Mouse (Mus musculus) neural tube, embryonic 13.5 days (tissue): ENCODE results near the gene Lemd2. TPM values are rescaled to one million over a fixed set of nuclear protein-coding genes. Genes with fewer than 3 reads are reported as not detected.

Source experiments
- ATAC-seq: fragments of 200-750 bp; cut with Nextera tagmentation; 2 replicates; pipeline ENCODE4 v1.8.0; 2017; ENCODE audit warnings: low read depth, mild to moderate bottlenecking, moderate TSS enrichment, moderate library complexity
- H3K27ac ChIP-seq: fragments of 300-500 bp; sonication (generic); replicated peaks from 2 replicates; pipeline ENCODE4 v1.5.1; 2015; ENCODE audit warnings: moderate library complexity, mild to moderate bottlenecking, inconsistent platforms
- H3K27me3 ChIP-seq: fragments of 300-500 bp; sonication (generic); 2 replicates; pipeline ENCODE4 v1.6.1; 2015; ENCODE audit warnings: mild to moderate bottlenecking, inconsistent platforms
- H3K36me3 ChIP-seq: fragments of 300-500 bp; sonication (generic); 2 replicates; pipeline ENCODE4 v1.6.1; 2015; ENCODE audit warnings: mild to moderate bottlenecking, inconsistent platforms
- H3K4me1 ChIP-seq: fragments of 300-500 bp; sonication (generic); replicated peaks from 2 replicates; pipeline ENCODE4 v1.6.1; 2015; ENCODE audit warnings: inconsistent platforms
- H3K4me2 ChIP-seq: fragments of 300-500 bp; sonication (generic); 2 replicates; pipeline ENCODE4 v1.6.1; 2015; ENCODE audit warnings: inconsistent platforms, mild to moderate bottlenecking, moderate library complexity
- H3K4me3 ChIP-seq: fragments of 300-500 bp; sonication (generic); 2 replicates; pipeline ENCODE4 v1.5.1; 2015; ENCODE audit warnings: mild to moderate bottlenecking, inconsistent platforms
- H3K9ac ChIP-seq: fragments of 300-500 bp; sonication (generic); 2 replicates; pipeline ENCODE4 v1.6.1; 2015; ENCODE audit warnings: moderate library complexity, mild to moderate bottlenecking, inconsistent platforms
- H3K9me3 ChIP-seq: fragments of 300-500 bp; sonication (generic); 2 replicates; pipeline ENCODE4 v1.6.1; 2016; ENCODE audit warnings: inconsistent platforms
- WGBS: fragments of 180-500 bp; shearing (Covaris S2); methylation state at CpG from one replicate; pipeline ENCODE4 v1.1.7; 2015; 5-methylcytosine and 5-hydroxymethylcytosine counted together
- polyA plus RNA-seq: library from polyadenylated mRNA; unstranded; fragments of >200 nt; fragmentation: Nextera tagmentation; extraction: Ambion mirVana; gene quantifications from 2 replicates; pipeline ENCODE4 v1.2.1, GENCODE M21; 2015

Lemd2 gene
- polyA plus RNA-seq, 1 experiment from 2014 or later = 18.6 TPM

DNA sequence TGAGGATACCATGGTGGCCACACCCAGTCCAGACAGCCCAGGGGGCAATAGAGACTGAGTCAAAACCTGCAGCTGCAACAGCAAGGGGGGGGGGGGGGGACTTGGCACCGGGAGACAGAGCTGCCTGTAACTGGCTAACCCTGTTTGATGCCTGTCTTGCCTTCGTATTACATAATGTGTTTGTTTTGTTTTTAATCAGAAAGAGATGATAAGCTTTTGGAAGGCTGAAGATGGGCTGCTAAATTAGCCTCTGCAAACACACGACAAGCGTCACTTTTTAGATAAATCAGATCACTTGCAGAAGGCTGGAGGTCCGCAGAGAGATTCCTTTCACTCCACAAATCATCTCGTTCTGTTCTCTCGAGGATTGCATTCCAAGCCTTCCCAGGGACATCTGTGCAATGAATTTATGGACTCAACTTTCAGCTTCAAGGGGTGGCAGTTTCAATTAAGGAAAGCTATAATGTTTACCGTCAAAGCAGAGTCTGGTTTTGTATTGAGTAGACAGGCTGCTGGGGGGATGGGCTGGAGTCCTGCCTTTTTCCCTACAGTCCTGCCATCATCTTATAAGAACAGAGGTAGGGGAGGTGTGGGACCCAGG lies 57.8 kb downstream of the Lemd2 start:
- 11% methylated on average over 8 of the region's 8 CpGs for WGBS
- 0 out of 2 replicates have a peak, but pooled peaks have one; percentile 36 for ATAC-seq
- Histone ChIP-seq H3K4me1 (peaks cover 79% of the 10 kb centered on the region), H3K36me3 (no peaks in the 10 kb centered on the region), H3K27me3 (no peaks in the 10 kb centered on the region), H3K27ac (peak overlapping the region; percentile 65), H3K4me2 (peak overlapping the region; percentile 14; the same call in 1 of the 2 replicates), H3K9ac (no peak overlapping the region), H3K9me3 (no peaks in the 10 kb centered on the region), H3K4me3 (no peak overlapping the region)

DNA sequence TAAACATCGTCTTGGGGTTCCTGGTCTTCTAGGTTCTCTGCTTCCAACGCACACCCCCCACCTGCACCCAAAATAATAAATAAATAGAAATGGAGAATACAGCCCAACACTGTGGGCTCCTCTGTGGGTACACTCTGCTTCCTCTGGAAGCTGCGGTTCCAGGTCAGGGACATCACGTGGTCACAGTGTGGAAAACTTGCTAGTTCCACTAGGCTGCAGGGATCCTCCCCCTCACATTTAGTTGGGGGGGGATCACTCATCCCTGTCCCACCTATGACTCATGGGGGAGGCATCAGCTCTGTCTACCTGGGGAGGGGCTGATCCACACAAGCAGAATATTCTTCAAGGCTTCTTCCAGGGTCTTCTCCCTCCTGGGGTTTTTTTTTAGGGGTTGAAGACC lies 60.1 kb downstream of the Lemd2 start:
- no peak for ATAC-seq
- Histone ChIP-seq H3K4me1 (peaks cover 83% of the 10 kb centered on the region), H3K27me3 (no peaks in the 10 kb centered on the region), H3K36me3 (no peaks in the 10 kb centered on the region), H3K9me3 (no peaks in the 10 kb centered on the region), H3K9ac (no peak overlapping the region), H3K27ac (no peak overlapping the region), H3K4me3 (no peak overlapping the region), H3K4me2 (no peak overlapping the region)
- 78% methylated on average over 4 of the region's 4 CpGs for WGBS

GRCm38 (mm10) chr17:27141971-27142450 lies 62.3 kb downstream of the Lemd2 start:
- no peaks in the 10 kb centered on the region for H3K9me3 ChIP-seq
- peak; percentile 9; the same call in 1 of the 2 replicates for ATAC-seq
- H3K4me3 ChIP-seq = no peak overlapping the region
- H3K27me3 ChIP-seq = no peaks in the 10 kb centered on the region
- 45% methylated on average over 10 of the region's 10 CpGs for WGBS
- H3K9ac ChIP-seq = peak overlapping the region; percentile 17; the same call in 1 of the 2 replicates
- H3K4me1 ChIP-seq = peaks cover 81% of the 10 kb centered on the region
- H3K36me3 ChIP-seq = no peaks in the 10 kb centered on the region
- no peak overlapping the region for H3K4me2 ChIP-seq
- 0 out of 2 replicates have a peak overlapping the region, but pooled peaks have one; percentile 28 for H3K27ac ChIP-seq

GRCm38 (mm10) chr17:27140262-27140661 lies 64.0 kb downstream of the Lemd2 start:
- Histone ChIP-seq H3K4me3 (no peak overlapping the region), H3K36me3 (no peaks in the 10 kb centered on the region), H3K27ac (peak overlapping the region; percentile 49), H3K9me3 (no peaks in the 10 kb centered on the region), H3K27me3 (no peaks in the 10 kb centered on the region), H3K4me2 (no peak overlapping the region), H3K9ac (0 out of 2 replicates have a peak overlapping the region, but pooled peaks have one; percentile 49), H3K4me1 (peaks cover 67% of the 10 kb centered on the region)
- no peak for ATAC-seq
- 37% methylated on average over 9 of the region's 9 CpGs for WGBS

Other genes starting within 250 kb of the Lemd2 start
- 17.8 and 19.8 TPM in 2 replicates for gene Zbtb9, start 231.3 kb downstream of the Lemd2 start, polyA plus RNA-seq
- gene Bak1, start 175.5 kb downstream of the Lemd2 start, polyA plus RNA-seq = 2.8 and 3.3 TPM in 2 replicates
- gene Itpr3, start 147.2 kb downstream of the Lemd2 start, polyA plus RNA-seq = 1.4 and 1.5 TPM in 2 replicates
- gene Uqcc2, start 70.6 kb downstream of the Lemd2 start, polyA plus RNA-seq = 292 and 313 TPM in 2 replicates
- 0.18 and 0.61 TPM in 2 replicates for gene Ip6k3, start 36.7 kb downstream of the Lemd2 start, polyA plus RNA-seq